ENCODE assay signal across 8 mouse cellular contexts in genomic region chr12:51829290-51830076, GRCm38 (mm10). TPM values are rescaled to one million over a fixed set of nuclear protein-coding genes. Genes with fewer than 3 reads are reported as not detected.
DNase-seq lines count a peak whose midpoint lies in the region; ATAC-seq and TF ChIP-seq lines count a peak whose summit lies in the region.

Gene Hectd1 (minus strand): TSS chr12:51829536.

- in situ Hi-C loops in CH12.LX (cut with MboI; ENCODE audit: low pct_ligation_motif_present, low pct_unique_long_range_greater_than_20kb, low sequenced_read_pairs), result no loop called here

- TF ChIP-seq CTCF in CH12.LX (conservative IDR thresholded peaks at IDR 0.05 in 1 of 2, IDR thresholded peaks at IDR 0.05 in 1 of 2; ENCODE audit: low read depth in 2 of 2, low read length in 2 of 2), result peak in 1 of 2 experiments; percentile 62; a peak in 2 of 4 replicates
- TF ChIP-seq CTCF in heart, postnatal 0 days (IDR thresholded peaks at IDR 0.05; ENCODE audit: low read depth), result peak; percentile 11; the same call in 1 of the 2 replicates

- H3K9ac ChIP-seq in CH12.LX (ENCODE audit: insufficient read depth, low read depth), result peak within 1 kb of the TSS; percentile 89
- peak within 1 kb of the TSS; percentile 97 for H3K9ac ChIP-seq in forebrain, embryonic 13.5 days
- H3K9ac ChIP-seq in heart, postnatal 0 days (replicated peaks; ENCODE audit: low read depth, low read length), result peak within 1 kb of the TSS; percentile 98
- H3K9ac ChIP-seq in liver, embryonic 15.5 days, result peak within 1 kb of the TSS; percentile 99
- peak within 1 kb of the TSS; percentile 100 for H3K9ac ChIP-seq in neural tube, embryonic 11.5 days (ENCODE audit: low read length)
- peak within 1 kb of the TSS; percentile 100 for H3K9ac ChIP-seq in stomach, embryonic 16.5 days (ENCODE audit: low read length)

- no peaks in the 10 kb centered on the region for H3K27me3 ChIP-seq in CH12.LX (replicated peaks)
- no peaks in the 10 kb centered on the region for H3K27me3 ChIP-seq in forebrain, embryonic 13.5 days
- no peaks in the 10 kb centered on the region for H3K27me3 ChIP-seq in heart, postnatal 0 days (ENCODE audit: control insufficient read depth, insufficient read depth, low read length)
- H3K27me3 ChIP-seq in liver, embryonic 15.5 days, result no peaks in the 10 kb centered on the region
- no peaks in the 10 kb centered on the region for H3K27me3 ChIP-seq in neural tube, embryonic 11.5 days (ENCODE audit: control insufficient read depth, insufficient read depth, low read length)
- H3K27me3 ChIP-seq in stomach, embryonic 16.5 days (ENCODE audit: control insufficient read depth, insufficient read depth, low read length), result no peaks in the 10 kb centered on the region

- H3K9me3 ChIP-seq in CH12.LX (replicated peaks; ENCODE audit: low read length), result no peaks in the 10 kb centered on the region
- H3K9me3 ChIP-seq in forebrain, embryonic 13.5 days (replicated peaks), result no peaks in the 10 kb centered on the region
- no peaks in the 10 kb centered on the region for H3K9me3 ChIP-seq in heart, postnatal 0 days (replicated peaks; ENCODE audit: control insufficient read depth, low read length)
- no peaks in the 10 kb centered on the region for H3K9me3 ChIP-seq in liver, embryonic 15.5 days (replicated peaks)
- no peaks in the 10 kb centered on the region for H3K9me3 ChIP-seq in neural tube, embryonic 11.5 days (ENCODE audit: control insufficient read depth, low read length)
- no peaks in the 10 kb centered on the region for H3K9me3 ChIP-seq in stomach, embryonic 16.5 days (replicated peaks; ENCODE audit: control insufficient read depth, low read length)

- DNase-seq in CH12.LX (ENCODE audit: extremely low read depth), result peak; percentile 62
- DNase-seq in c-Kit-positive CD71-positive TER-119-positive erythroid progenitor cells, embryonic 14.5 days (ENCODE audit: low spot score), result peak; percentile 84
- DNase-seq in heart, postnatal 0 days (ENCODE audit: low spot score), result peak; percentile 76
- peak; percentile 85 to 92 for DNase-seq in kidney, postnatal 4 days
- DNase-seq in neural tube, embryonic 11.5 days (ENCODE audit: low spot score), result peak; percentile 90

- H3K4me2 ChIP-seq in CH12.LX (ENCODE audit: insufficient read depth, low read depth, poor library complexity, severe bottlenecking), result peak within 1 kb of the TSS; percentile 91
- peak within 1 kb of the TSS; percentile 70 for H3K4me2 ChIP-seq in forebrain, embryonic 13.5 days
- H3K4me2 ChIP-seq in heart, postnatal 0 days (ENCODE audit: low read depth, low read length), result peak within 1 kb of the TSS; percentile 93
- H3K4me2 ChIP-seq in liver, embryonic 15.5 days, result peak within 1 kb of the TSS; percentile 66
- H3K4me2 ChIP-seq in neural tube, embryonic 11.5 days (ENCODE audit: low read depth), result peak within 1 kb of the TSS; percentile 72
- H3K4me2 ChIP-seq in stomach, embryonic 16.5 days (ENCODE audit: low read depth, low read length), result peak within 1 kb of the TSS; percentile 74

- dilution Hi-C loops in CH12.LX (cut with MboI; ENCODE audit: extremely low pct_ligation_motif_present, extremely low pct_unique_long_range_greater_than_20kb, low sequenced_read_pairs), result no loop called here

- peaks cover 11 to 32% of the 10 kb centered on the region in 2 experiments for H3K4me1 ChIP-seq in CH12.LX (ENCODE audit: control insufficient read depth in 1 of 2, insufficient read depth in 2 of 2)
- H3K4me1 ChIP-seq in forebrain, embryonic 13.5 days, result peaks cover 23% of the 10 kb centered on the region
- peaks cover 13% of the 10 kb centered on the region for H3K4me1 ChIP-seq in heart, postnatal 0 days (ENCODE audit: control insufficient read depth, insufficient read depth)
- peaks cover 47% of the 10 kb centered on the region for H3K4me1 ChIP-seq in liver, embryonic 15.5 days (replicated peaks)
- H3K4me1 ChIP-seq in neural tube, embryonic 11.5 days (ENCODE audit: control insufficient read depth, insufficient read depth, low read length), result peaks cover 10% of the 10 kb centered on the region
- H3K4me1 ChIP-seq in stomach, embryonic 16.5 days (ENCODE audit: control insufficient read depth, insufficient read depth, low read length), result peaks cover 7% of the 10 kb centered on the region

- H3K79me2 ChIP-seq in CH12.LX (replicated peaks; ENCODE audit: control insufficient read depth, extremely low read depth, insufficient read depth, poor library complexity, severe bottlenecking), result peaks cover 43% of the 10 kb centered on the region

- WGBS in forebrain, embryonic 13.5 days, result under 1% methylated on average over 84 of the region's 114 CpGs
- WGBS in heart, postnatal 0 days, result under 1% methylated on average over 76 of the region's 114 CpGs
- under 1% methylated on average over 104 of the region's 114 CpGs for WGBS in liver, embryonic 15.5 days (ENCODE audit: insufficient replicate concordance)
- under 1% methylated on average over 75 of the region's 114 CpGs for WGBS in neural tube, embryonic 11.5 days
- 0% methylated on average over 91 of the region's 114 CpGs for WGBS in stomach, embryonic 16.5 days

- peak within 1 kb of the TSS; percentile 73 to 88 (median 77) for H3K4me3 ChIP-seq in CH12.LX (replicated peaks in 1 of 3; ENCODE audit: low read depth in 2 of 3, low read length in 2 of 3, poor library complexity in 1 of 3)
- H3K4me3 ChIP-seq in forebrain, embryonic 13.5 days, result peak within 1 kb of the TSS; percentile 96
- peak within 1 kb of the TSS; percentile 96 for H3K4me3 ChIP-seq in heart, postnatal 0 days (ENCODE audit: low read depth, low read length)
- H3K4me3 ChIP-seq in liver, embryonic 15.5 days (replicated peaks), result peak within 1 kb of the TSS; percentile 88
- peak within 1 kb of the TSS; percentile 93 for H3K4me3 ChIP-seq in neural tube, embryonic 11.5 days (ENCODE audit: low read depth, low read length)
- peak within 1 kb of the TSS; percentile 98 for H3K4me3 ChIP-seq in stomach, embryonic 16.5 days (replicated peaks; ENCODE audit: low read length)

- no peak for TF ChIP-seq POLR2A in CH12.LX (IDR thresholded peaks at IDR 0.05; ENCODE audit: low read depth, low read length)

- TF ChIP-seq RAD21 in CH12.LX (IDR thresholded peaks at IDR 0.05; ENCODE audit: low read depth, low read length), result no peak

- TF ChIP-seq EP300 in CH12.LX (IDR thresholded peaks at IDR 0.05; ENCODE audit: low read length), result 0 out of 2 replicates have a peak, but pooled peaks have one; percentile 9
- TF ChIP-seq EP300 in heart, postnatal 0 days (IDR thresholded peaks at IDR 0.05; ENCODE audit: low read depth), result no peak; the same call in 1 of the 2 replicates

- ATAC-seq in forebrain, embryonic 13.5 days, result peak; percentile 94
- peak; percentile 92 for ATAC-seq in heart, postnatal 0 days (ENCODE audit: insufficient read depth, low read depth)
- ATAC-seq in liver, embryonic 15.5 days (ENCODE audit: insufficient read depth), result peak; percentile 88
- ATAC-seq in neural tube, embryonic 11.5 days (ENCODE audit: insufficient read depth, low FRiP score, low TSS enrichment), result peak; percentile 93
- peak; percentile 95 for ATAC-seq in stomach, embryonic 16.5 days (ENCODE audit: insufficient read depth, low FRiP score)

- peaks cover 8 to 28% of the 10 kb centered on the region in 2 experiments for H3K36me3 ChIP-seq in CH12.LX (replicated peaks in 1 of 2; ENCODE audit: control insufficient read depth in 1 of 2, insufficient read depth in 1 of 2, low read length in 1 of 2)
- H3K36me3 ChIP-seq in forebrain, embryonic 13.5 days (ENCODE audit: poor library complexity, severe bottlenecking), result peaks cover 13% of the 10 kb centered on the region
- peaks cover 15% of the 10 kb centered on the region; the same call in 1 of the 2 replicates for H3K36me3 ChIP-seq in heart, postnatal 0 days (replicated peaks; ENCODE audit: control insufficient read depth, insufficient read depth, low read length)
- peaks cover 26% of the 10 kb centered on the region for H3K36me3 ChIP-seq in liver, embryonic 15.5 days (replicated peaks)
- no peaks in the 10 kb centered on the region; the same call in 1 of the 2 replicates for H3K36me3 ChIP-seq in neural tube, embryonic 11.5 days (ENCODE audit: control insufficient read depth, insufficient read depth, low read length)
- H3K36me3 ChIP-seq in stomach, embryonic 16.5 days (ENCODE audit: control insufficient read depth, insufficient read depth, low read length), result peaks cover 7% of the 10 kb centered on the region; the same call in 1 of the 2 replicates

- H3K27ac ChIP-seq in CH12.LX (ENCODE audit: insufficient read depth, low read depth), result peak within 1 kb of the TSS; percentile 77
- peak within 1 kb of the TSS; percentile 99 for H3K27ac ChIP-seq in forebrain, embryonic 13.5 days
- peak within 1 kb of the TSS; percentile 99 for H3K27ac ChIP-seq in heart, postnatal 0 days (ENCODE audit: low read depth)
- peak within 1 kb of the TSS; percentile 100 for H3K27ac ChIP-seq in liver, embryonic 15.5 days (replicated peaks)
- H3K27ac ChIP-seq in neural tube, embryonic 11.5 days (ENCODE audit: low read depth, low read length), result peak within 1 kb of the TSS; percentile 99
- peak within 1 kb of the TSS; percentile 99 for H3K27ac ChIP-seq in stomach, embryonic 16.5 days (ENCODE audit: low read length)

TF ChIP-seq in CH12.LX, 34 proteins besides CTCF, POLR2A, EP300 and RAD21 (continues in another document):
- TF ChIP-seq ZNF384 (IDR thresholded peaks at IDR 0.05; ENCODE audit: low read depth, low read length) (no peak), UBTF (IDR thresholded peaks at IDR 0.05; ENCODE audit: low read depth, low read length) (peak; percentile 100; the same call in 1 of the 2 replicates), NRF1 (IDR thresholded peaks at IDR 0.05; ENCODE audit: low read depth, low read length) (peak; percentile 65), NELFE (IDR thresholded peaks at IDR 0.05; ENCODE audit: low read depth, low read length) (peak; percentile 61; the same call in 1 of the 2 replicates), MAFK (IDR thresholded peaks at IDR 0.05; ENCODE audit: insufficient replicate concordance, low read length) (no peak), HCFC1 (IDR thresholded peaks at IDR 0.05; ENCODE audit: low read depth, low read length) (peak; percentile 71), MYC (IDR thresholded peaks at IDR 0.05; ENCODE audit: low read depth, low read length) (0 out of 2 replicates have a peak, but pooled peaks have one; percentile 18), ZKSCAN1 (IDR thresholded peaks at IDR 0.05; ENCODE audit: borderline replicate concordance, low read depth, low read length) (peak; percentile 34; the same call in 1 of the 2 replicates)

RNA-seq across cellular contexts. Expression of gene Hectd1, which starts in this region (rescaled TPM):
- 41.4 and 43.6 TPM in 2 replicates for total RNA-seq in CH12.LX (2012; rRNA removed)
- total RNA-seq in CH12.LX (2014; rRNA removed), result 36.2 and 40.7 TPM in 2 replicates
- 35.6 and 42.3 TPM in 2 replicates for polyA plus RNA-seq in CH12.LX (2012; ENCODE audit: insufficient read length, low read depth)
- 38.6 and 39.1 TPM in 2 replicates for polyA plus RNA-seq in forebrain, embryonic 13.5 days (2015; fragmentation: Nextera tagmentation; extraction: Ambion mirVana)
- total RNA-seq in heart, postnatal 0 days (2014; rRNA removed; ENCODE audit: low replicate concordance), result 71.1 and 72.3 TPM in 2 replicates
- 24.3 and 27.1 TPM in 2 replicates for polyA plus RNA-seq in heart, postnatal 0 days (2015; fragmentation: Nextera tagmentation; extraction: Ambion mirVana)
- 24.0 and 29.4 TPM in 2 replicates for polyA plus RNA-seq in liver, embryonic 15.5 days (2015; fragmentation: Nextera tagmentation; extraction: Ambion mirVana)
- polyA plus RNA-seq in neural tube, embryonic 11.5 days (2014; fragmentation: Nextera tagmentation; extraction: Ambion mirVana), result 36.4 and 36.5 TPM in 2 replicates
- 36.7 and 37.4 TPM in 2 replicates for polyA plus RNA-seq in stomach, embryonic 16.5 days (2015; fragmentation: Nextera tagmentation; extraction: Ambion mirVana)

Comparison
In these comparisons a context has a peak if more than half of its experiments do, and no peak if none do; other contexts are left out.
1. Peak in every context shown above with its lines: DNase-seq, ATAC-seq, H3K4me3 ChIP-seq and H3K27ac ChIP-seq.